ENCODE assay signal across 20 mouse cellular contexts in the genomic region with DNA sequence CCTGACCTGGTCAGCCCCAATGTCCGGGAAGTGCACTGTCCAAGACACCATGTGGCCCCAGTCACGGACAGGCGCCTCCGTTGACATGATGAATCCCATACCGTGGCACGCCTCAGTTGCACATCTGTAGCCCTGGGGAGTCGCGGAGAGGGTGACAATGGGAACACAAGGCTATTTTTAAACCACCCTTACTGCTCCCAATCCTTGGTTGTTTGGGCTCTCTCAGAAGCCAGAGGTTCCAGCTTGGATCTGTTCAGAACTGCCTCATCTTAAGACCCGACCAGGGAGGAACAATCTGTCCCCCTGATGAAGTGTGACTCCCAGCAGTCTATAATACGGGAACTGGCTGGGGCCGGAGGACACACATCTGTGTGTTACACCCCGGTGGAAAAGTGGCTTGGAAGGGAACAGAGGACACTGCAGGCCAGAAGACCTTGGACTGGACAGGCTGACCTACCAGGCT. TPM values are rescaled to one million over a fixed set of nuclear protein-coding genes. Genes with fewer than 3 reads are reported as not detected.
DNase-seq lines count a peak whose midpoint lies in the region; ATAC-seq and TF ChIP-seq lines count a peak whose summit lies in the region.
"Had no signal": no experiment of that assay in that cellular context is flagged by ENCODE, and none has a peak within 500 bp of the region (broad histone marks: within the 10 kb centered on the region; RNA-seq: fewer than 3 reads in every experiment).

No protein-coding gene starts in this region.

- H3K9me3 ChIP-seq in heart, embryonic 12.5 days (replicated peaks): no peaks in the 10 kb centered on the region
- no peaks in the 10 kb centered on the region for H3K9me3 ChIP-seq in intestine, embryonic 16.5 days (ENCODE audit: control insufficient read depth, low read length)
- H3K9me3 ChIP-seq: embryonic facial prominence, embryonic 10.5 days; limb, embryonic 10.5 days; liver, embryonic 12.5 days; neural tube, embryonic 13.5 days had no signal

- no peak for TF ChIP-seq CTCF in gastrocnemius, adult 2 months (IDR thresholded peaks at IDR 0.05)

- no peak overlapping the region for H3K27ac ChIP-seq in heart, embryonic 12.5 days (ENCODE audit: poor library complexity, severe bottlenecking)
- peak overlapping the region; percentile 49 for H3K27ac ChIP-seq in gastrocnemius, adult 2 months
- no peak overlapping the region for H3K27ac ChIP-seq in intestine, embryonic 16.5 days (ENCODE audit: low read length)
- H3K27ac ChIP-seq: embryonic facial prominence, embryonic 10.5 days; hindbrain, embryonic 14.5 days; liver, embryonic 12.5 days; neural tube, embryonic 13.5 days had no signal

- H3K9ac ChIP-seq in heart, embryonic 12.5 days: no peak overlapping the region
- H3K9ac ChIP-seq in intestine, embryonic 16.5 days (ENCODE audit: low read depth, low read length): no peak overlapping the region
- H3K9ac ChIP-seq: forebrain, postnatal 0 days; hindbrain, embryonic 14.5 days; liver, embryonic 12.5 days; neural tube, embryonic 13.5 days had no signal

- H3K36me3 ChIP-seq in heart, embryonic 12.5 days: no peaks in the 10 kb centered on the region; the same call in 1 of the 2 replicates
- H3K36me3 ChIP-seq in intestine, embryonic 16.5 days (ENCODE audit: control insufficient read depth, insufficient read depth, low read length): no peaks in the 10 kb centered on the region
- H3K36me3 ChIP-seq: embryonic facial prominence, embryonic 10.5 days; liver, embryonic 12.5 days; neural tube, embryonic 13.5 days had no signal

- intact Hi-C loops in gastrocnemius, adult 2 months (cut with DNase I): no loop called here
- intact Hi-C loops in heart, postnatal 14 days (cut with DNase I): no loop called here

- WGBS in heart, embryonic 12.5 days: 57% methylated on average over 12 of the region's 12 CpGs
- 75% methylated on average over 12 of the region's 12 CpGs for WGBS in intestine, embryonic 16.5 days

- DNase-seq in heart, adult 18-20 months: peak; percentile 70 to 84
- DNase-seq in gastrocnemius, adult 2 months: peak; percentile 69
- peak; percentile 48 to 64 for DNase-seq in heart, postnatal 14 days
- DNase-seq in lung, postnatal 14 days: peak; percentile 59
- no peak for DNase-seq in MN1 (ENCODE audit: low spot score)
- no peak for DNase-seq in left cerebral cortex, adult 11 months (ENCODE audit: low spot score)
- DNase-seq: forebrain, postnatal 0 days; kidney, adult 18-20 months; kidney, postnatal 36 days; right cerebral cortex, postnatal 25 days; thymus, adult 2 months had no signal

- no peak for ATAC-seq in heart, embryonic 12.5 days (ENCODE audit: insufficient number of reproducible peaks, low FRiP score)
- ATAC-seq in intestine, embryonic 16.5 days: no peak
- ATAC-seq: forebrain, postnatal 0 days; liver, embryonic 12.5 days had no signal

- H3K4me3 ChIP-seq in heart, embryonic 12.5 days: no peak overlapping the region
- no peak overlapping the region for H3K4me3 ChIP-seq in gastrocnemius, adult 2 months
- H3K4me3 ChIP-seq in intestine, embryonic 16.5 days (ENCODE audit: low read length): no peak overlapping the region
- H3K4me3 ChIP-seq: embryonic facial prominence, embryonic 10.5 days; erythroblast, embryonic 14.5 days; limb, embryonic 10.5 days; liver, embryonic 12.5 days; megakaryocyte, embryonic 14.5 days; neural tube, embryonic 13.5 days had no signal

- peaks cover 16% of the 10 kb centered on the region for H3K4me1 ChIP-seq in heart, embryonic 12.5 days (replicated peaks)
- H3K4me1 ChIP-seq in intestine, embryonic 16.5 days (ENCODE audit: control insufficient read depth, insufficient read depth, low read length): peaks cover 4% of the 10 kb centered on the region; the same call in 1 of the 2 replicates
- H3K4me1 ChIP-seq: liver, embryonic 12.5 days had no signal

- no peak overlapping the region for H3K4me2 ChIP-seq in heart, embryonic 12.5 days
- no peak overlapping the region for H3K4me2 ChIP-seq in intestine, embryonic 16.5 days (ENCODE audit: low read depth, low read length)
- H3K4me2 ChIP-seq: hindbrain, embryonic 14.5 days; liver, embryonic 12.5 days; neural tube, embryonic 13.5 days had no signal

- H3K27me3 ChIP-seq in heart, embryonic 12.5 days (replicated peaks): peaks cover 23% of the 10 kb centered on the region
- H3K27me3 ChIP-seq in intestine, embryonic 16.5 days (replicated peaks; ENCODE audit: control insufficient read depth, insufficient read depth, low read length): no peaks in the 10 kb centered on the region
- H3K27me3 ChIP-seq: neural tube, embryonic 13.5 days had no signal

RNA-seq across cellular contexts. Expression of a gene that starts 38.4 kb away (rescaled TPM):
- total RNA-seq in heart, adult 18-20 months (2021): 10 to 100 TPM; 21.3 to 22.3 TPM
- polyA plus RNA-seq in heart, embryonic 12.5 days (2016; fragmentation: Nextera tagmentation; extraction: Ambion mirVana): 1.4 and 1.8 TPM in 2 replicates
- 10 to 100 TPM; 10.8 to 17.1 TPM for total RNA-seq in gastrocnemius, adult 2 months (2021)
- total RNA-seq in heart, postnatal 14 days (2021): 10 to 100 TPM; 23.8 to 25.0 TPM
- polyA plus RNA-seq in intestine, embryonic 16.5 days (2015; fragmentation: Nextera tagmentation; extraction: Ambion mirVana): 1.3 and 2.3 TPM in 2 replicates
- polyA plus RNA-seq: erythroblast, embryonic 14.5 days had no signal

Comparison
In these comparisons a context has a peak if more than half of its experiments do, and no peak if none do; other contexts are left out.
1. DNase-seq: peak in heart, adult 18-20 months (2 of 2), gastrocnemius, adult 2 months (single experiment), heart, postnatal 14 days (2 of 2) and lung, postnatal 14 days (single experiment); none in MN1 (single experiment) and left cerebral cortex, adult 11 months (single experiment).